Mouse (Mus musculus): ENCODE measurements at regions not wholly inside any gene's neighbourhood (a gene's known extent, or its start where the extent isn't known, plus 50 kb on each side); places are given as distances from the start of the nearest gene placed in this dataset.

DNA sequence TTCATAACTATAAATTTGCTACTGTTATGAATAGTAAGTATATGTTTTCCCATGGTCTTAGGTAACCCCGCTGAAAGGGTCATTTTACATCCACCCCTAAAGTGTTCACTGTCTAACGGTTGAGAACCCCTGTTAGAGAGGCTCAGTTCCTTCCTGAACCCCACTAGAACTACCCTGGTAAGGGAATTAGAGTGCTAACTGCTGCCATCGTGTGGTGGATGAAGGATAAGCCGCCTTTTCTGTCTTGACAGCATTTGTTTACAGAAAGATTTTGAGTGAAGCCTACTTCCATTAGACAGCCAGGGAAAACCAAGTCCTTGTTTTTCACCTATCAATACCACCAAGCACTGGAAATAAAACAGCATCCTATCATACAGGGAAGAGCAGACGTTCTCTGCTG, 90.3 kb upstream of the Tbx22 start:
- peak; percentile 54 for DNase-seq (ENCODE audit: low spot score)

All from embryo, embryonic 10 days (tissue).